Mouse (Mus musculus) layer of hippocampus, postnatal 25 days (tissue): ENCODE measurements around the gene Dnaja3. TPM values are rescaled to one million over a fixed set of nuclear protein-coding genes. Genes with fewer than 3 reads are reported as not detected.
A peak's percentile ranks its signal among the peaks of the same experiment; 100 is the strongest.
"Not testable (repeated sequence)": the region's sequence is repeated elsewhere in the genome, so short reads cannot be mapped to it uniquely, and the experiment has no call there.

Experiments used
- DNase-seq, 2 experiments: peaks; one replicate each; pipeline ENCODE4 v3.0.0; 2022; ENCODE audit warnings: mixed read lengths in 2 of 2, low spot score in 1 of 2; ENCODE audit errors: extremely low spot score in 1 of 2
- total RNA-seq, 2 experiments: library from RNA; stranded (reverse); gene quantifications; 2 replicates each; pipeline ENCODE4 v1.2.3; 2021

The Dnaja3 gene
- total RNA-seq, 2 experiments from 2014 or later, result 62.5 to 71.8 TPM

DNA sequence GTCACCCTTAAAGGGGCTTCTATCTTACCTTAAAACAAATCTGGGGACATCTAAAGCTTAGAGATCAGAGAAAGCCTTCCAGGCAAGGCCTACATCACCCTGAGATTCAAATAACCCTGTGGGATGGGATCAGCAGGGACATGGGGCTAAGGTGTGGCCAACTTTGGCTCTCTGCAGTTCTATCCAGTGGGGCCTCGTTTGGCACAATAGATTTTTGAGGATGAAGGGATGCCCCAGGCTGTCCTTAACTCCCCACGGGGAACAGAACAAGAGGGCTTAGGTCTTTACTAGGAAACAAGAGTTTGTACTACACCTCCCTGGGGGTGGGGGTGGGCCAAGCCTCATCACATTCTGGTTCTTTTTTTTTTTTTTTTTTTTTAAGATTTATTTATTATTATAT, 19.5 kb downstream of the Dnaja3 start:
- no peak for DNase-seq

DNA sequence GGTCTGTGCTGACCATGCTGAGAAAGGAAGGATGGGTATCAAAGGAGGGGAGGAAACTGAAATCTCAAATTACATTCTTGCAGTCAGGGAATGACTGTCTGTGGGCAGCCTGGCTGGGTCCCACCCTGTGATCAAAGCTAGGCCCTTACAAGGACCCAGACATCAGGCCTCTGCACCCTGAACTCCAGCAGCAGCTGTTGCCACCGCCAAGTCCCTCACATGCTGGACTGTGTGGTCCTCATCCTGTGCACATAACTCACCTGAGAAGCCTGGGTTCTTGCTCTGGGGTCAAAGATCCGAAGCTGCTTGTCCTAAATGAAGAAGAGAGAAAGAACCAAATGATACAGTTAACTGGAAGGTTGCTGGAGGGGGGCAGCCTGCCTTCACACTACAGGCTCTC, 21.8 kb downstream of the Dnaja3 start:
- DNase-seq, result no peak

DNA sequence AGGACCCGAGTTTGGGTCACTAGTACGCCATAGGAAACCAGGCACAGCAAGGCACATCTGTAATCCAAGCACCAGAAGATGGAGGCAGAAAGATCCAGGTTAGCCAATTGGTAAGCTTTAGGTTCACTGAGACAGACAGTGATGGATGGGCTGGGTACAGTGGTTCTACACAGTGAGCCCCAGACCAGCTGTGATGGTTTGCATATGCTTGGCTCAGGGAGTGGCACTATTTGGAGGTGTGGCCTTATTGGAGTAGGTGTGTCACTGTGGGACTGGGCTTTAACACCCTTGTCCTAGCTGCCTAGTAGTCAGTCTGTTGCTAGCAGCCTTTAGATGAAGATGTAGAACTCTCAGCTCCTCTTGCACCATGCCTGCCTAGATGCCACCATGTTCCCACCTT, 24.0 kb downstream of the Dnaja3 start:
- no peak for DNase-seq

DNA sequence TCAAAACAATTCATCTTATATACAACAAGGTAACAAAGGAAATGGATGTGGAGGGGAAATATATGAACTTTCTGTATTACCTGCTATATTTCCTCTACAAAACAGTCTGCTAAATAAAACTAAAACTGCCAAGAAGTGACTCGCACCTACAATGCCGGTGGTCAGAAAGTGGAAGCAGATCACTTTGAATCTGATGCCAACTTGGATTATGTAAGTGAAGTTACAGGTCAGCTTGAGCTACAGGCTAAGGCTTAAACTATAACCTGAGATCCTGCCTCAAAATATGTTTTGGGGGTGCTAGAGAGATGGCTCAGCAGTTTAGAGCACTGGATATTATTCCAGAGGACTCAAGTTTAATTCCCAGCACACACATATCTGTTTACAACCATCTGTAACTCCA, 25.9 kb downstream of the Dnaja3 start:
- no peak for DNase-seq

DNA sequence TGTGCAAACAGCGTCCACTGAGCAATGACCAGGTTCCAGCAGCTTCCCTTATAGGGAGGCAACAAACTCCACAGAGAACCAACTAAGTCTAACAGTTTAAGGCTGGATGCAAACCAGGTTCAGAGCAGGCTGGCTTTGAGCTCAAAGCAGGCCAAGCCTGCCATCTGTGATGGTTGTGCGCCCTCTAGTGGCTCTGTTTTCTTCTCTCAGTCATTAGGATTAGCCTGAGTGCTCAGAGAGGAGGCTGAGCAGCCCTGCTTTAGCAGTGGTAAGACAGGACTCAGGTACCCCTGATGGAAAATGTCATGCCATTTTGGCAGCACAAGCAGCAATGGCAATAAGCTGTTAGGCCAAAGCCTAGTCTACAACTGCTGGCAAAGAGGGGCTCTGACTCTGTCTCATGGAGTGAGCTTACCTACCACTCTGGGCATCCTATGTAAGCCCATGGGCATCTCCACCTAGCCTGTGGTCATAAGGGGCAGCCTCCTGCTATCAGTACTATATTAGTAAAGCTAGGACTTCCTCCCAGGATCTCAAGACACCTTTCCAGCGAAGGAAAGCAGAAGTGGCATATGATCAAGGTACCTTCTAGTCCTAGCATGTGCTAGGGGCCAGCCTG, 27.5 kb downstream of the Dnaja3 start:
- peak; percentile 79 to 97 for DNase-seq

GRCm38 (mm10) chr16:4670317-4670716, 30.5 kb downstream of the Dnaja3 start:
- no peak for DNase-seq

DNA sequence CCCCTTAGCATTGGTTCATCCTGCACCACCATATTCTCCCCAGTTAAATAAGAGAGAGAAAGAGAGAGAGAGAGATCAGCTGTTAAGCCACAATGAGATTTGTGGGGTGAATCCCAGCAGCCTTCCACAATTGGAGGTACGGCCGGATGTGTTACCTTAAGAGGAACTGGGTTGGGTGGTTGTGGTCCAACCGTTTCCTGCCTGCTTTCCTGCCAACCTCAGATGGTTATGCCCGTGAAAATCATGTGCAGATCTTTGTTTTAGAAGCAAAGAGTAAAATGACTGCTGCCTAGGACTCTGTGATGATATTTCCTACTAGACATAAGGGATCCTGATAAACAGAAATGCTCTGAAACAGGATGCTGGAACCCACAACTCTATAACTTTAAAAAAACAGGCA, 34.3 kb downstream of the Dnaja3 start:
- no peak for DNase-seq

DNA sequence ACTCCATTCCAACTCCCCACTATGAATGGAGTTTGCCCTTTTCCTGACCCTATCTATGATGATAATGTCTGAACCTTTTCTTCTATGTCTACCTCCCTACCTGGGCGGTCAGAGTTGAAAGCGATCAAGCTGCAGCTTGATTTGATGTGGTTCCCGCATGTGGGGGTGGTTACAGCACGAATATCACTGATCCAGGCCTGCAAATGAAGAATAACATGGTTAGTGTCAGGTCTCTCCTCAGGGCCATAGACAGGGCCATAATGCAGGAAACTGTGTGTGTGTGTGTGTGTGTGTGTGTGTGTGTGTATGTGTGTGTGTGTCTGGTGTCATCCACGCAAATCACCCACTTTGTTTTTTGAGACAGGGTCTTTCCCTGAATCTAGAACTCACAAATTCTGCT, 37.0 kb downstream of the Dnaja3 start:
- DNase-seq, result no peak

- DNase-seq, result no peak
Observed at GRCm38 (mm10) chr16:4678080-4678479, 38.3 kb downstream of the Dnaja3 start.

GRCm38 (mm10) chr16:4679121-4680018, 39.6 kb downstream of the Dnaja3 start, which contains the start of gene Coro7:
Gene Coro7 (minus strand): TSS chr16:4679777.
- peak; percentile 59 to 69 for DNase-seq

- not testable (repeated sequence) for DNase-seq
Observed at GRCm38 (mm10) chr16:4680922-4681455, 41.2 kb downstream of the Dnaja3 start.

- DNase-seq, result no peak
Observed at GRCm38 (mm10) chr16:4682628-4683179, 42.9 kb downstream of the Dnaja3 start.

GRCm38 (mm10) chr16:4683193-4683580, 43.4 kb downstream of the Dnaja3 start:
- no peak for DNase-seq

DNA sequence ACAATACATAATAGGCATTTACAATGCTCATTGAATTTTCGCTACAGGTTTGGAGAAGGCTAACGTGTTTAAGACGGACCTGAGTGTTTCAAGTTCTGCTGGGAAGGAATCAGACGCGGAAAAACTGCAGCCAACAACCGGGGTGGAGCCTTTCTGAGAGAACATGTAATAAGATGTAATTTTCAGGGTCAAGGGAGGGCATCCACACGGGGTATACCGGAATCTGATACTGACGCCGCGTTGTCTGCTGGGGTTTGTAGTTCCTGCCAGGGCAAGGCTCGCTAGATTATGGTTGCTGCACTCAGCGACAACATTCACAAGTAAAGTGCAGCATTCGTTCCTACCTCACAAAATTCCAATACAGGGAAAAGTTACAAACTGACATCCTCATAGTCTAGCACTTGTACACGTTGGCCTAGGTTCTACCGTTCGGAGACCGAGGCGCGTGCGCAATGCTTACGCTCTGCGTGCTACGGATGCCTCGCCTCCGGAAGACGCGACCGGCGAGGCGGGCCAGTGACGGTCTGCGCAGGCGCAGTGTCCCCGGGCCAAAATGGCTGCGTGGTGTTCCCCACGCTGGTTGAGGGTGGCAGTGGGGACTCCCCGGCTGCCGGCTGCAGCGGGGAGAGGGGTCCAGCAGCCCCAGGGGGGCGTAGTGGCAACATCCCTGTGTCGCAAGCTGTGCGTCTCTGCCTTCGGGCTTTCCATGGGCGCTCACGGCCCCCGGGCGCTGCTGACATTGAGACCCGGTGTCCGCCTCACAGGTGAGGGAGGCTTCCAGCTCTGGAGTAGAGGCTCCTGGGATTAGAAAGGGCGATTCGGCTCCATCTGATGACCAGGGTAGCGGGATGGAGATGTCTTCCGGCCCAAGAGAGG, 44.0 kb downstream of the Dnaja3 start:
- peak; percentile 98 for DNase-seq

GRCm38 (mm10) chr16:4684457-4684791, 44.6 kb downstream of the Dnaja3 start:
- no peak for DNase-seq

DNA sequence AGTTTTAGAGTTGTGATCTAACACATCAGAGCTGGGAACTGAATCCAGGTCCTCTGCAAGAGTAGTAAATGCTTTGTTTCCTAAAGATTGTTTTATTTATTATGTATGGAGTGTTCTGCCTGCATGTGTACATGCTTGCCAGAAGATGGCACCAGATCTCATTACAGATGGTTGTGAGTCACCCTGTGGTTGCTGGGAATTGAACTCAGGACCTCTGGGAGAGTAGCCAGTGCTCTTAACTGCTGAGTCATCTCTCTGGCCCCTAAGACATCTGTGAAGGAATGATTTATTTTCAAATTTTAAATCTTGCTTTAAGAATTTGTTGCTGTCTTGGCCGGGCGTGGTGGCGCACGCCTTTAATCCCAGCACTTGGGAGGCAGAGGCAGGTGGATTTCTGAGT, 49.6 kb downstream of the Dnaja3 start:
- DNase-seq, result not testable (repeated sequence)

DNA sequence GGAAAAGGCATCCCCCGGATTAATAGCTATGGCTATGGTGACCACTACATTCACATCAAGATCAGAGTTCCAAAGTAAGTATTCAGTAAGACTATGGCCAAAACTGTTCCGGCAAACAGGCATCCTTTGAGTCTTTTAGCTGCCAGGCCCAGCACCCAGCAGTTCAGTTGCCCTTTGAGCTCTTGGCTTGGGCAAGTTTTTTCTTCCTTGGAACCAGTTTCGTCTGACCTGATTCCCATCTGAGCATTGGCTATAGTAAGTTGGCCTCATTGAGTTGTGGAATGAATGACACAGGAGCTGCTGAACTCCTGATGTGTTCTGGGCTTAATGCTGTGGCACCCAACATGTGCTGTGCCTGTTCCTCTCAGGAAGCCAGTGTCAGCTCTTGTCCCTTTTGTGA, 61.4 kb downstream of the Dnaja3 start:
- DNase-seq, result no peak

DNA sequence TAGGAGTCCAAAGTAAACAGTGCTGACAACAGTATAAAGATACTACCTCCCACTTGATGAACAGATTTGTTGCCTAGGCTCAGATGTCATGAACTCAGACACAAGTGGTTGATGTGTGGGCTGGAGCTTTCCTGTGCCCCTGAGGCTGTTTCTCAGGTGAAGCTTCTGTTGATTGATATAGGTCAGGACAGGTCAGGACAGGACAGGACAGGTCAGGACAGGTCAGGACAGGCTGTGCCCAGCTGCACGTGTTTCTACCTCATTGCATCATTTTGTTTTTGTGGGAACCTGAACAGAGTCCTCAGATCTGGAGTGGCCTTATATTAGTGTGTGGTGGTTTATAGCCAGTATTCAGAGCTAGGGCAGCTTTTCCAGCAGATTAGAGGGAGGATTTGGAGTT, 62.9 kb downstream of the Dnaja3 start:
- DNase-seq, result no peak

DNA sequence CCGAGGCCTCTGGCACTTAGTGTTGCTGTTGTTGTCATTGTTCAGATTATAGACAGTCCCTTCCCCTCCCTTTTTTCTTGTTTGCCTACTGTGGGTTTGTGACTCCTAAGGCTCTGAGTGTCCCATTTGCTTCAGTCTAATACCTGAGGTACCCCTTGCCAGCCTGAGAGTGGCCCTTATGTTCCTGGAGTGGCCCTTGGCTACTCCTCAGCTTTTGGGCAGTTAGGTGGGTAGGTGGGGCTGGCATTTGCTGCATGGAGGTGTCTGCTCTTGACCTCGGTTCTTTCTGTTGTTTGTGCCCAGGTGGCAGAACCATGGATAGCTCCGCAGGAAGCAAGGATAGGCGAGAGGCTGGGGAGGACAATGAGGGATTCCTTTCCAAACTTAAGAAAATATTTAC, 65.8 kb downstream of the Dnaja3 start:
- DNase-seq, result no peak

GRCm38 (mm10) chr16:4711173-4711572, 71.4 kb downstream of the Dnaja3 start:
- DNase-seq, result no peak
